Mouse (Mus musculus): ENCODE measurements around the gene Rrp1. TPM values are rescaled to one million over a fixed set of nuclear protein-coding genes. Genes with fewer than 3 reads are reported as not detected.

The Rrp1 gene
- polyA plus RNA-seq, 1 experiment from 2014 or later, result 171 TPM

- 91% methylated on average over 11 of the region's 11 CpGs for WGBS
These were observed 15.2 kb upstream of the Rrp1 start for GRCm38 (mm10) chr10:78428070-78428469.

GRCm38 (mm10) chr10:78426117-78426735 lies 13.4 kb upstream of the Rrp1 start:
- H3K4me1 ChIP-seq (ENCODE audit: insufficient read depth, low read depth, low read length), result no peaks in the 10 kb centered on the region
- DNase-seq (ENCODE audit: low spot score) (peak; percentile 80), ATAC-seq (peak; percentile 57)
- TF ChIP-seq EP300 (IDR thresholded peaks at IDR 0.05) (no peak), CTCF (IDR thresholded peaks at IDR 0.05) (no peak)
- no peaks in the 10 kb centered on the region for H3K9me3 ChIP-seq (ENCODE audit: low read length)
- no peaks in the 10 kb centered on the region for H3K27me3 ChIP-seq (replicated peaks; ENCODE audit: insufficient read depth, low read length)
- H3K4me3 ChIP-seq (ENCODE audit: low read depth, low read length), result peak overlapping the region; percentile 71
- peaks cover 11% of the 10 kb centered on the region; the same call in 1 of the 2 replicates for H3K36me3 ChIP-seq (ENCODE audit: insufficient read depth, low read length)
- H3K4me2 ChIP-seq (replicated peaks; ENCODE audit: low read depth, low read length), result peak overlapping the region; percentile 83
- H3K27ac ChIP-seq (ENCODE audit: low read length), result peak overlapping the region; percentile 85
- WGBS, result 18% methylated on average over 6 of the region's 6 CpGs
- peak overlapping the region; percentile 93 for H3K9ac ChIP-seq (replicated peaks; ENCODE audit: low read depth)

More at GRCm38 (mm10) chr10:78428070-78428469, 15.2 kb upstream of the Rrp1 start:
- DNase-seq (ENCODE audit: low spot score) (no peak), ATAC-seq (no peak)
- Histone ChIP-seq H3K4me3 (ENCODE audit: low read depth, low read length) (no peak overlapping the region), H3K9me3 (ENCODE audit: low read length) (no peaks in the 10 kb centered on the region), H3K36me3 (ENCODE audit: insufficient read depth, low read length) (peaks cover 11% of the 10 kb centered on the region; the same call in 1 of the 2 replicates), H3K27me3 (replicated peaks; ENCODE audit: insufficient read depth, low read length) (no peaks in the 10 kb centered on the region), H3K4me1 (ENCODE audit: insufficient read depth, low read depth, low read length) (no peaks in the 10 kb centered on the region), H3K9ac (replicated peaks; ENCODE audit: low read depth) (no peak overlapping the region), H3K4me2 (replicated peaks; ENCODE audit: low read depth, low read length) (no peak overlapping the region), H3K27ac (ENCODE audit: low read length) (no peak overlapping the region)
- TF ChIP-seq EP300 (IDR thresholded peaks at IDR 0.05) (no peak), CTCF (IDR thresholded peaks at IDR 0.05) (no peak)

- H3K36me3 ChIP-seq (ENCODE audit: insufficient read depth, low read length), result peaks cover 11% of the 10 kb centered on the region; the same call in 1 of the 2 replicates
- ATAC-seq, result peak; percentile 95
- TF ChIP-seq CTCF (IDR thresholded peaks at IDR 0.05) (no peak), EP300 (IDR thresholded peaks at IDR 0.05) (no peak)
- peak within 1 kb of the TSS; percentile 85 for H3K27ac ChIP-seq (ENCODE audit: low read length)
- H3K4me3 ChIP-seq (ENCODE audit: low read depth, low read length), result peak within 1 kb of the TSS; percentile 71
- 2% methylated on average over 39 of the region's 40 CpGs for WGBS
- peak within 1 kb of the TSS; percentile 83 for H3K4me2 ChIP-seq (replicated peaks; ENCODE audit: low read depth, low read length)
- DNase-seq (ENCODE audit: low spot score), result peak; percentile 92
- H3K9ac ChIP-seq (replicated peaks; ENCODE audit: low read depth), result peak within 1 kb of the TSS; percentile 93
- no peaks in the 10 kb centered on the region for H3K27me3 ChIP-seq (replicated peaks; ENCODE audit: insufficient read depth, low read length)
- H3K9me3 ChIP-seq (ENCODE audit: low read length), result no peaks in the 10 kb centered on the region
- no peaks in the 10 kb centered on the region for H3K4me1 ChIP-seq (ENCODE audit: insufficient read depth, low read depth, low read length)
These were observed 12.6 kb upstream of the Rrp1 start, which contains the start of gene Cstb for GRCm38 (mm10) chr10:78425181-78426041. Gene Cstb (plus strand): TSS chr10:78425669.

GRCm38 (mm10) chr10:78422614-78423013 lies 9.8 kb upstream of the Rrp1 start:
- H3K36me3 ChIP-seq (ENCODE audit: insufficient read depth, low read length), result peaks cover under 1% of the 10 kb centered on the region; the same call in 1 of the 2 replicates
- H3K4me2 ChIP-seq (replicated peaks; ENCODE audit: low read depth, low read length), result no peak overlapping the region
- WGBS, result 93% methylated on average over 3 of the region's 3 CpGs
- no peaks in the 10 kb centered on the region for H3K9me3 ChIP-seq (ENCODE audit: low read length)
- no peak for TF ChIP-seq EP300 (IDR thresholded peaks at IDR 0.05)
- no peak for TF ChIP-seq CTCF (IDR thresholded peaks at IDR 0.05)
- no peak overlapping the region for H3K4me3 ChIP-seq (ENCODE audit: low read depth, low read length)
- H3K27me3 ChIP-seq (replicated peaks; ENCODE audit: insufficient read depth, low read length), result no peaks in the 10 kb centered on the region
- ATAC-seq (no peak), DNase-seq (ENCODE audit: low spot score) (no peak)
- H3K9ac ChIP-seq (replicated peaks; ENCODE audit: low read depth), result no peak overlapping the region
- no peak overlapping the region for H3K27ac ChIP-seq (ENCODE audit: low read length)
- H3K4me1 ChIP-seq (ENCODE audit: insufficient read depth, low read depth, low read length), result no peaks in the 10 kb centered on the region

- Histone ChIP-seq H3K9ac (replicated peaks; ENCODE audit: low read depth) (no peak overlapping the region), H3K27me3 (replicated peaks; ENCODE audit: insufficient read depth, low read length) (no peaks in the 10 kb centered on the region), H3K27ac (ENCODE audit: low read length) (no peak overlapping the region), H3K9me3 (ENCODE audit: low read length) (no peaks in the 10 kb centered on the region), H3K36me3 (ENCODE audit: insufficient read depth, low read length) (no peaks in the 10 kb centered on the region), H3K4me3 (ENCODE audit: low read depth, low read length) (no peak overlapping the region), H3K4me1 (ENCODE audit: insufficient read depth, low read depth, low read length) (no peaks in the 10 kb centered on the region), H3K4me2 (replicated peaks; ENCODE audit: low read depth, low read length) (no peak overlapping the region)
- 70% methylated on average over 2 of the region's 2 CpGs for WGBS
- DNase-seq (ENCODE audit: low spot score), result no peak
- ATAC-seq, result no peak
- TF ChIP-seq EP300 (IDR thresholded peaks at IDR 0.05), result no peak
- TF ChIP-seq CTCF (IDR thresholded peaks at IDR 0.05), result no peak
These were observed 8.1 kb upstream of the Rrp1 start for GRCm38 (mm10) chr10:78420929-78421328.

GRCm38 (mm10) chr10:78418791-78419190 lies 5.9 kb upstream of the Rrp1 start:
- no peak for DNase-seq (ENCODE audit: low spot score)
- 76% methylated on average over 2 of the region's 2 CpGs for WGBS

More at GRCm38 (mm10) chr10:78418791-78419190, 5.9 kb upstream of the Rrp1 start:
- H3K4me1 ChIP-seq (ENCODE audit: insufficient read depth, low read depth, low read length), result no peaks in the 10 kb centered on the region
- TF ChIP-seq CTCF (IDR thresholded peaks at IDR 0.05) (no peak), EP300 (IDR thresholded peaks at IDR 0.05) (no peak)
- H3K27ac ChIP-seq (ENCODE audit: low read length), result no peak overlapping the region
- H3K27me3 ChIP-seq (replicated peaks; ENCODE audit: insufficient read depth, low read length), result no peaks in the 10 kb centered on the region
- no peak overlapping the region for H3K4me2 ChIP-seq (replicated peaks; ENCODE audit: low read depth, low read length)
- no peaks in the 10 kb centered on the region for H3K36me3 ChIP-seq (ENCODE audit: insufficient read depth, low read length)
- H3K4me3 ChIP-seq (ENCODE audit: low read depth, low read length), result no peak overlapping the region
- ATAC-seq, result no peak
- H3K9me3 ChIP-seq (ENCODE audit: low read length), result no peaks in the 10 kb centered on the region
- no peak overlapping the region for H3K9ac ChIP-seq (replicated peaks; ENCODE audit: low read depth)
